Mouse (Mus musculus): ENCODE measurements at regions not wholly inside any gene's neighbourhood (a gene's known extent, or its start where the extent isn't known, plus 50 kb on each side); places are given as distances from the start of the nearest gene placed in this dataset.

GRCm38 (mm10) chr8:41648276-41648675, 231.4 kb upstream of the Frg1 start:
- 85% methylated on average over 1 of the region's 1 CpGs for WGBS
- no peaks in the 10 kb centered on the region for H3K9me3 ChIP-seq (ENCODE audit: low read length)
- no peaks in the 10 kb centered on the region for H3K4me1 ChIP-seq (ENCODE audit: insufficient read depth, low read length)
- no peak for DNase-seq (ENCODE audit: low spot score)
- no peak for ATAC-seq (ENCODE audit: low FRiP score)
- H3K27me3 ChIP-seq (ENCODE audit: insufficient read depth, low read length) = no peaks in the 10 kb centered on the region
- H3K4me2 ChIP-seq (ENCODE audit: low read depth, low read length, poor library complexity, severe bottlenecking) = no peak overlapping the region
- H3K36me3 ChIP-seq (ENCODE audit: insufficient read depth, low read length) = no peaks in the 10 kb centered on the region
- no peak overlapping the region for H3K4me3 ChIP-seq (ENCODE audit: low read depth, low read length)
- no peak overlapping the region for H3K27ac ChIP-seq (ENCODE audit: low read depth, low read length)
- no peak overlapping the region for H3K9ac ChIP-seq (replicated peaks; ENCODE audit: low read length, poor library complexity, severe bottlenecking)
- TF ChIP-seq CTCF (IDR thresholded peaks at IDR 0.05) = no peak

DNA sequence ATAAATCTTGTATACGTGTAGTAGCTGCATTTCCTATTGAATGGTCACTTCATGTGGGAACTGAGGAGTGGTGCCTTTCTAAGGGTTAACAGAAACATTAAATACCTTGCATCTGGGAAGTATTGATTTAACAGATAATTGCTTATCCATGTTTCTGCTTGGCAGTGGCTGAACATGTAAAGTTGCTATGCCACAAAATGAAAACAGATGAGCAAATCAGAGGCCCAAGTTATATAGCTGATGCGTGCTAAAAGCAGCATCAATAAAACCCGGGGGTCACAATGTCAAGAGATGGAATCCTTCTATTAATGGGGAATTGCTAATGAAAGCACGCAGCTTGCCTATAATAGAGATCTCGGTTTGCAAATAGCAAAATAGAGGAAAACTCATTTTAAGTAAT, 227.8 kb upstream of the Frg1 start:
- H3K27ac ChIP-seq (ENCODE audit: low read depth, low read length) = no peak overlapping the region
- H3K4me3 ChIP-seq (ENCODE audit: low read depth, low read length) = no peak overlapping the region
- DNase-seq (ENCODE audit: low spot score) = no peak
- no peak overlapping the region for H3K4me2 ChIP-seq (ENCODE audit: low read depth, low read length, poor library complexity, severe bottlenecking)
- H3K27me3 ChIP-seq (ENCODE audit: insufficient read depth, low read length) = no peaks in the 10 kb centered on the region
- 82% methylated on average over 5 of the region's 5 CpGs for WGBS
- H3K9me3 ChIP-seq (ENCODE audit: low read length) = no peaks in the 10 kb centered on the region
- no peak for TF ChIP-seq CTCF (IDR thresholded peaks at IDR 0.05)
- no peak for ATAC-seq (ENCODE audit: low FRiP score)
- no peaks in the 10 kb centered on the region for H3K36me3 ChIP-seq (ENCODE audit: insufficient read depth, low read length)
- H3K9ac ChIP-seq (replicated peaks; ENCODE audit: low read length, poor library complexity, severe bottlenecking) = no peak overlapping the region
- no peaks in the 10 kb centered on the region for H3K4me1 ChIP-seq (ENCODE audit: insufficient read depth, low read length)

DNA sequence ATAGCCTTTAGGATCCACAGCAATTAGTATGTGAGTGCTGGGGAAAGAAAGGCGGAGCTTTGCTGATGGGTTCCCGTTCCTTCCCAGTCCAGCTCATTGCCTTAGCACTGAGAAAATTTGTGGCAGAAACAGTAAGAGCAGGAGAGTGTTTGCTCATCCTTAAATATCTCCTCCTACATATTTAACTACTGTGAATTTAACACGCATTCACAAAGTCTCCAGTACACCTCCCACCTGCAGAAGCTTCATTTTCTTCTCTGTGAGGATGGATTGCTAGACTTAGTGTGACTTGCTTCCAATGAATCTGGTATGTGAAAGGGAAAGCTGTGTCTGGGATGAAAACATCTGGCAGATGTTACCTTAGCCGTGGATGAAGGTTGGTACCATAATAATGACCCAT, 207.0 kb upstream of the Frg1 start:
- no peak overlapping the region for H3K4me2 ChIP-seq (ENCODE audit: low read depth, low read length, poor library complexity, severe bottlenecking)
- H3K27ac ChIP-seq (ENCODE audit: low read depth, low read length) = no peak overlapping the region
- ATAC-seq (ENCODE audit: low FRiP score) = no peak
- WGBS = 93% methylated on average over 4 of the region's 4 CpGs
- H3K36me3 ChIP-seq (ENCODE audit: insufficient read depth, low read length) = no peaks in the 10 kb centered on the region
- no peak for DNase-seq (ENCODE audit: low spot score)
- TF ChIP-seq CTCF (IDR thresholded peaks at IDR 0.05) = no peak
- no peaks in the 10 kb centered on the region for H3K27me3 ChIP-seq (ENCODE audit: insufficient read depth, low read length)
- no peaks in the 10 kb centered on the region for H3K9me3 ChIP-seq (ENCODE audit: low read length)
- H3K4me1 ChIP-seq (ENCODE audit: insufficient read depth, low read length) = no peaks in the 10 kb centered on the region
- H3K9ac ChIP-seq (replicated peaks; ENCODE audit: low read length, poor library complexity, severe bottlenecking) = no peak overlapping the region
- no peak overlapping the region for H3K4me3 ChIP-seq (ENCODE audit: low read depth, low read length)

- Histone ChIP-seq H3K36me3 (ENCODE audit: insufficient read depth, low read length) (no peaks in the 10 kb centered on the region), H3K4me3 (ENCODE audit: low read depth, low read length) (no peak overlapping the region), H3K9me3 (ENCODE audit: low read length) (no peaks in the 10 kb centered on the region), H3K4me1 (ENCODE audit: insufficient read depth, low read length) (no peaks in the 10 kb centered on the region), H3K27ac (ENCODE audit: low read depth, low read length) (no peak overlapping the region), H3K4me2 (ENCODE audit: low read depth, low read length, poor library complexity, severe bottlenecking) (no peak overlapping the region), H3K27me3 (ENCODE audit: insufficient read depth, low read length) (no peaks in the 10 kb centered on the region), H3K9ac (replicated peaks; ENCODE audit: low read length, poor library complexity, severe bottlenecking) (no peak overlapping the region)
- whole genome bisulfite sequencing = 73% methylated on average over 1 of the region's 1 CpGs
- TF ChIP-seq CTCF (IDR thresholded peaks at IDR 0.05) = no peak
- DNase-seq (ENCODE audit: low spot score) (no peak), ATAC-seq (ENCODE audit: low FRiP score) (no peak)
Observed at GRCm38 (mm10) chr8:41600255-41600654, 183.4 kb upstream of the Frg1 start.

GRCm38 (mm10) chr8:41594446-41594845, 177.6 kb upstream of the Frg1 start:
- no peak for TF ChIP-seq CTCF (IDR thresholded peaks at IDR 0.05)
- Histone ChIP-seq H3K27ac (ENCODE audit: low read depth, low read length) (no peak overlapping the region), H3K27me3 (ENCODE audit: insufficient read depth, low read length) (no peaks in the 10 kb centered on the region), H3K9me3 (ENCODE audit: low read length) (no peaks in the 10 kb centered on the region), H3K4me3 (ENCODE audit: low read depth, low read length) (no peak overlapping the region), H3K4me1 (ENCODE audit: insufficient read depth, low read length) (no peaks in the 10 kb centered on the region), H3K9ac (replicated peaks; ENCODE audit: low read length, poor library complexity, severe bottlenecking) (no peak overlapping the region), H3K4me2 (ENCODE audit: low read depth, low read length, poor library complexity, severe bottlenecking) (no peak overlapping the region), H3K36me3 (ENCODE audit: insufficient read depth, low read length) (no peaks in the 10 kb centered on the region)
- ATAC-seq (ENCODE audit: low FRiP score) (no peak), DNase-seq (ENCODE audit: low spot score) (no peak)
- 89% methylated on average over 5 of the region's 5 CpGs for WGBS

- H3K27ac ChIP-seq (ENCODE audit: low read depth, low read length) = no peak overlapping the region
- ATAC-seq (ENCODE audit: low FRiP score) (no peak), DNase-seq (ENCODE audit: low spot score) (no peak)
- TF ChIP-seq CTCF (IDR thresholded peaks at IDR 0.05) = no peak
- no peak overlapping the region for H3K4me3 ChIP-seq (ENCODE audit: low read depth, low read length)
- H3K9me3 ChIP-seq (ENCODE audit: low read length) = no peaks in the 10 kb centered on the region
- H3K4me1 ChIP-seq (ENCODE audit: insufficient read depth, low read length) = no peaks in the 10 kb centered on the region
- H3K9ac ChIP-seq (replicated peaks; ENCODE audit: low read length, poor library complexity, severe bottlenecking) = no peak overlapping the region
- H3K36me3 ChIP-seq (ENCODE audit: insufficient read depth, low read length) = no peaks in the 10 kb centered on the region
- no peaks in the 10 kb centered on the region for H3K27me3 ChIP-seq (ENCODE audit: insufficient read depth, low read length)
- no peak overlapping the region for H3K4me2 ChIP-seq (ENCODE audit: low read depth, low read length, poor library complexity, severe bottlenecking)
- WGBS = 72% methylated on average over 2 of the region's 2 CpGs
Observed at GRCm38 (mm10) chr8:41593666-41594042, 176.8 kb upstream of the Frg1 start.
